Mouse (Mus musculus) liver, embryonic 12.5 days (tissue): ENCODE results near the gene Gipc3. TPM values are rescaled to one million over a fixed set of nuclear protein-coding genes. Genes with fewer than 3 reads are reported as not detected.

Source experiments
- ATAC-seq: fragments of 200-750 bp; cut with Nextera tagmentation; 2 replicates; pipeline ENCODE4 v1.8.0; 2017; ENCODE audit warnings: moderate number of reproducible peaks, mild to moderate bottlenecking, moderate library complexity
- H3K27ac ChIP-seq: fragments of 300-500 bp; sonication (generic); 2 replicates; pipeline ENCODE4 v1.5.1; 2016; ENCODE audit warnings: mild to moderate bottlenecking
- H3K27me3 ChIP-seq: fragments of 300-500 bp; sonication (generic); replicated peaks from 2 replicates; pipeline ENCODE4 v1.6.1; 2016; ENCODE audit warnings: mild to moderate bottlenecking, moderate library complexity
- H3K36me3 ChIP-seq: fragments of 300-500 bp; sonication (generic); 2 replicates; pipeline ENCODE4 v1.6.1; 2016; ENCODE audit warnings: mild to moderate bottlenecking, moderate library complexity
- H3K4me1 ChIP-seq: fragments of 300-500 bp; sonication (generic); 2 replicates; pipeline ENCODE4 v1.6.1; 2016
- H3K4me2 ChIP-seq: fragments of 300-500 bp; sonication (generic); 2 replicates; pipeline ENCODE4 v1.6.1; 2016; ENCODE audit warnings: mild to moderate bottlenecking, moderate library complexity
- H3K4me3 ChIP-seq: fragments of 300-500 bp; sonication (generic); 2 replicates; pipeline ENCODE4 v1.5.1; 2016; ENCODE audit warnings: mild to moderate bottlenecking, moderate library complexity
- H3K9ac ChIP-seq: fragments of 300-500 bp; sonication (generic); 2 replicates; pipeline ENCODE4 v1.6.1; 2016; ENCODE audit warnings: mild to moderate bottlenecking, moderate library complexity
- H3K9me3 ChIP-seq: fragments of 300-500 bp; sonication (generic); replicated peaks from 2 replicates; pipeline ENCODE4 v1.6.1; 2016; ENCODE audit warnings: mild to moderate bottlenecking, moderate library complexity
- WGBS: fragments of 180-500 bp; shearing (Covaris S2); methylation state at CpG from one replicate; pipeline ENCODE4 v1.1.7; 2016; ENCODE audit not compliant: insufficient replicate concordance; 5-methylcytosine and 5-hydroxymethylcytosine counted together
- polyA plus RNA-seq: library from polyadenylated mRNA; unstranded; fragments of >200 nt; fragmentation: Nextera tagmentation; extraction: Ambion mirVana; gene quantifications from 2 replicates; pipeline ENCODE4 v1.2.1, GENCODE M21; 2016

The Gipc3 gene
- polyA plus RNA-seq, 1 experiment from 2014 or later, result not detected

- H3K4me1 ChIP-seq, result peaks cover 55% of the 10 kb centered on the region
- peaks cover 85% of the 10 kb centered on the region for H3K36me3 ChIP-seq
- no peak overlapping the region for H3K9ac ChIP-seq
- H3K4me3 ChIP-seq, result no peak overlapping the region
- WGBS, result 68% methylated on average over 6 of the region's 6 CpGs
- no peak for ATAC-seq
- no peaks in the 10 kb centered on the region for H3K9me3 ChIP-seq
- H3K27ac ChIP-seq, result peak overlapping the region; percentile 94
- no peak overlapping the region for H3K4me2 ChIP-seq
- no peaks in the 10 kb centered on the region for H3K27me3 ChIP-seq
Observed at GRCm38 (mm10) chr10:81366477-81367206, 23.6 kb upstream of the Gipc3 start.

- WGBS, result 31% methylated on average over 12 of the region's 12 CpGs
- no peak for ATAC-seq
Observed at GRCm38 (mm10) chr10:81365672-81366476, 22.8 kb upstream of the Gipc3 start, which contains the start of gene 4930404N11Rik. 4930404N11Rik (minus strand) TSS chr10:81365816.

GRCm38 (mm10) chr10:81365073-81365472 lies 22.0 kb upstream of the Gipc3 start:
- 0 out of 2 replicates have a peak overlapping the region, but pooled peaks have one; percentile 62 for H3K9ac ChIP-seq
- ATAC-seq, result no peak
- H3K4me1 ChIP-seq, result peaks cover 70% of the 10 kb centered on the region
- H3K36me3 ChIP-seq, result peaks cover 85% of the 10 kb centered on the region
- H3K4me3 ChIP-seq, result no peak overlapping the region
- no peaks in the 10 kb centered on the region for H3K9me3 ChIP-seq
- H3K27me3 ChIP-seq, result no peaks in the 10 kb centered on the region
- H3K4me2 ChIP-seq, result peak overlapping the region; percentile 96
- peak overlapping the region; percentile 94 for H3K27ac ChIP-seq
- 46% methylated on average over 4 of the region's 4 CpGs for WGBS

More at GRCm38 (mm10) chr10:81365672-81366476, 22.8 kb upstream of the Gipc3 start, which contains the start of gene 4930404N11Rik:
- no peaks in the 10 kb centered on the region for H3K9me3 ChIP-seq
- peaks cover 85% of the 10 kb centered on the region for H3K36me3 ChIP-seq
- peak within 1 kb of the TSS; percentile 62 for H3K9ac ChIP-seq
- H3K27ac ChIP-seq, result peak within 1 kb of the TSS; percentile 94
- H3K4me1 ChIP-seq, result peaks cover 62% of the 10 kb centered on the region
- peak within 1 kb of the TSS; percentile 96 for H3K4me2 ChIP-seq
- no peaks in the 10 kb centered on the region for H3K27me3 ChIP-seq
- 0 out of 2 replicates have a peak within 1 kb of the TSS, but pooled peaks have one; percentile 3 for H3K4me3 ChIP-seq

- 0 out of 2 replicates have a peak overlapping the region, but pooled peaks have one; percentile 3 for H3K4me3 ChIP-seq
- H3K9ac ChIP-seq, result peak overlapping the region; percentile 62
- 50% methylated on average over 28 of the region's 28 CpGs for WGBS
- peak overlapping the region; percentile 94 for H3K27ac ChIP-seq
- H3K36me3 ChIP-seq, result peaks cover 85% of the 10 kb centered on the region
- no peak for ATAC-seq
- H3K4me2 ChIP-seq, result peak overlapping the region; percentile 96
- H3K4me1 ChIP-seq, result peaks cover 74% of the 10 kb centered on the region
- H3K9me3 ChIP-seq, result no peaks in the 10 kb centered on the region
- no peaks in the 10 kb centered on the region for H3K27me3 ChIP-seq
Observed at GRCm38 (mm10) chr10:81364666-81365065, 21.6 kb upstream of the Gipc3 start.

GRCm38 (mm10) chr10:81363436-81364346 lies 20.6 kb upstream of the Gipc3 start:
- H3K36me3 ChIP-seq, result peaks cover 82% of the 10 kb centered on the region
- no peaks in the 10 kb centered on the region for H3K27me3 ChIP-seq
- 38% methylated on average over 54 of the region's 54 CpGs for WGBS
- ATAC-seq, result peak; percentile 30
- H3K4me1 ChIP-seq, result peaks cover 84% of the 10 kb centered on the region
- no peaks in the 10 kb centered on the region for H3K9me3 ChIP-seq
- H3K27ac ChIP-seq, result peak overlapping the region; percentile 94
- peak overlapping the region; percentile 7 for H3K4me3 ChIP-seq
- peak overlapping the region; percentile 96 for H3K4me2 ChIP-seq
- peak overlapping the region; percentile 62 for H3K9ac ChIP-seq

- Histone ChIP-seq H3K9ac (peak overlapping the region; percentile 62), H3K36me3 (peaks cover 69% of the 10 kb centered on the region)
- peak; percentile 87 for ATAC-seq
Observed at GRCm38 (mm10) chr10:81362336-81362949, 19.4 kb upstream of the Gipc3 start.

GRCm38 (mm10) chr10:81360721-81361120 lies 17.7 kb upstream of the Gipc3 start:
- Histone ChIP-seq H3K9me3 (no peaks in the 10 kb centered on the region), H3K27ac (peak overlapping the region; percentile 94), H3K4me3 (peak overlapping the region; percentile 8; the same call in 1 of the 2 replicates), H3K27me3 (no peaks in the 10 kb centered on the region), H3K36me3 (peaks cover 54% of the 10 kb centered on the region), H3K4me1 (peaks cover 92% of the 10 kb centered on the region), H3K4me2 (peak overlapping the region; percentile 96), H3K9ac (peak overlapping the region; percentile 100)
- no peak for ATAC-seq
- WGBS, result 66% methylated on average over 8 of the region's 8 CpGs

More at GRCm38 (mm10) chr10:81362336-81362949, 19.4 kb upstream of the Gipc3 start:
- no peaks in the 10 kb centered on the region for H3K9me3 ChIP-seq
- H3K4me1 ChIP-seq, result peaks cover 93% of the 10 kb centered on the region
- H3K27me3 ChIP-seq, result no peaks in the 10 kb centered on the region
- peak overlapping the region; percentile 96 for H3K4me2 ChIP-seq
- H3K4me3 ChIP-seq, result peak overlapping the region; percentile 25
- H3K27ac ChIP-seq, result peak overlapping the region; percentile 94
- 32% methylated on average over 12 of the region's 12 CpGs for WGBS

GRCm38 (mm10) chr10:81358841-81359240 lies 15.8 kb upstream of the Gipc3 start:
- Histone ChIP-seq H3K9me3 (no peaks in the 10 kb centered on the region), H3K4me2 (peak overlapping the region; percentile 96), H3K27me3 (no peaks in the 10 kb centered on the region), H3K27ac (peak overlapping the region; percentile 94), H3K36me3 (peaks cover 46% of the 10 kb centered on the region), H3K4me3 (peak overlapping the region; percentile 90), H3K9ac (peak overlapping the region; percentile 100), H3K4me1 (peaks cover 90% of the 10 kb centered on the region)
- WGBS, result 43% methylated on average over 1 of the region's 1 CpGs
- no peak for ATAC-seq

- WGBS, result 10% methylated on average over 4 of the region's 4 CpGs
- Histone ChIP-seq H3K4me3 (peak overlapping the region; percentile 90), H3K27ac (peak overlapping the region; percentile 94), H3K9ac (peak overlapping the region; percentile 100), H3K27me3 (no peaks in the 10 kb centered on the region), H3K9me3 (no peaks in the 10 kb centered on the region), H3K4me1 (peaks cover 83% of the 10 kb centered on the region), H3K4me2 (peak overlapping the region; percentile 96), H3K36me3 (peaks cover 40% of the 10 kb centered on the region)
- no peak for ATAC-seq
Observed at GRCm38 (mm10) chr10:81358209-81358608, 15.1 kb upstream of the Gipc3 start.

GRCm38 (mm10) chr10:81356991-81357844 lies 14.2 kb upstream of the Gipc3 start, which contains the start of gene Mfsd12:
Mfsd12 (plus strand) TSS chr10:81357491.
- H3K27me3 ChIP-seq, result no peaks in the 10 kb centered on the region
- WGBS, result 2% methylated on average over 79 of the region's 79 CpGs
- peak within 1 kb of the TSS; percentile 96 for H3K4me2 ChIP-seq
- H3K36me3 ChIP-seq, result peaks cover 31% of the 10 kb centered on the region
- ATAC-seq, result peak; percentile 85
- peaks cover 83% of the 10 kb centered on the region for H3K4me1 ChIP-seq
- peak within 1 kb of the TSS; percentile 90 for H3K4me3 ChIP-seq
- peak within 1 kb of the TSS; percentile 100 for H3K9ac ChIP-seq
- peak within 1 kb of the TSS; percentile 94 for H3K27ac ChIP-seq
- H3K9me3 ChIP-seq, result no peaks in the 10 kb centered on the region
